Mouse (Mus musculus): ENCODE data around the gene Gm10718. TPM values are rescaled to one million over a fixed set of nuclear protein-coding genes. Genes with fewer than 3 reads are reported as not detected.
"Not testable (repeated sequence)": the region's sequence is repeated elsewhere in the genome, so short reads cannot be mapped to it uniquely, and the experiment has no call there.

Gene Gm10718
- polyA plus RNA-seq, 1 experiment from 2014 or later = 0.62 TPM

GRCm38 (mm10) chr9:3036577-3036976, 13.2 kb downstream of the Gm10718 start, which contains the start of gene Gm10715:
Gene Gm10715 (plus strand): TSS chr9:3036877.
- H3K27me3 ChIP-seq (ENCODE audit: control insufficient read depth, insufficient read depth, low read depth, low read length); H3K9me3 ChIP-seq (ENCODE audit: control insufficient read depth, low read length); H3K36me3 ChIP-seq (ENCODE audit: control insufficient read depth, insufficient read depth, low read length); H3K4me1 ChIP-seq (replicated peaks; ENCODE audit: control insufficient read depth, insufficient read depth, low read length); ATAC-seq (ENCODE audit: low read depth); H3K9ac ChIP-seq (ENCODE audit: low read length); H3K4me3 ChIP-seq (ENCODE audit: low read length); H3K4me2 ChIP-seq (ENCODE audit: low read depth, low read length); H3K27ac ChIP-seq (ENCODE audit: low read length): not testable (repeated sequence)
- whole genome bisulfite sequencing = 70% methylated on average over 6 of the region's 8 CpGs

- H3K9ac ChIP-seq (ENCODE audit: low read length); H3K27ac ChIP-seq (ENCODE audit: low read length); H3K4me1 ChIP-seq (replicated peaks; ENCODE audit: control insufficient read depth, insufficient read depth, low read length); H3K9me3 ChIP-seq (ENCODE audit: control insufficient read depth, low read length); H3K4me2 ChIP-seq (ENCODE audit: low read depth, low read length); H3K4me3 ChIP-seq (ENCODE audit: low read length); ATAC-seq (ENCODE audit: low read depth); H3K27me3 ChIP-seq (ENCODE audit: control insufficient read depth, insufficient read depth, low read depth, low read length); H3K36me3 ChIP-seq (ENCODE audit: control insufficient read depth, insufficient read depth, low read length): not testable (repeated sequence)
- 64% methylated on average over 4 of the region's 4 CpGs for WGBS
Observed at GRCm38 (mm10) chr9:3038161-3038560, 14.8 kb downstream of the Gm10718 start.

Small RNA genes lying within 50 kb of the gene (microRNA-seq; reads per million reads assigned to microRNA genes)
- not detected for gene Mir101c

Other genes starting within 250 kb of the Gm10718 start
- not detected in 2 replicates for gene Gm10722, start 22.6 kb upstream of the Gm10718 start, polyA plus RNA-seq (2015; fragmentation: Nextera tagmentation; extraction: Ambion mirVana)
- gene Gm11168, start 20.2 kb upstream of the Gm10718 start, polyA plus RNA-seq (2015; fragmentation: Nextera tagmentation; extraction: Ambion mirVana) = not detected in 2 replicates
- gene Gm10721, start 10.4 kb upstream of the Gm10718 start, polyA plus RNA-seq (2015; fragmentation: Nextera tagmentation; extraction: Ambion mirVana) = not detected in 2 replicates
- not detected in 2 replicates for gene Gm10720, start 7.9 kb upstream of the Gm10718 start, polyA plus RNA-seq (2015; fragmentation: Nextera tagmentation; extraction: Ambion mirVana)
- not detected in 2 replicates for gene Gm10719, start 6.1 kb upstream of the Gm10718 start, polyA plus RNA-seq (2015; fragmentation: Nextera tagmentation; extraction: Ambion mirVana)
- gene Gm10717, start 1.9 kb downstream of the Gm10718 start, polyA plus RNA-seq (2015; fragmentation: Nextera tagmentation; extraction: Ambion mirVana) = 0.44 TPM in 1 of 2 replicates, not detected in the other
- not detected in 2 replicates for gene Gm17535, start 11.1 kb downstream of the Gm10718 start, polyA plus RNA-seq (2015; fragmentation: Nextera tagmentation; extraction: Ambion mirVana)
- gene Gm10715, start 13.3 kb downstream of the Gm10718 start, polyA plus RNA-seq (2015; fragmentation: Nextera tagmentation; extraction: Ambion mirVana) = not detected in 2 replicates

All from lung, embryonic 16.5 days (tissue).